Mouse (Mus musculus) neural tube, embryonic 14.5 days (tissue): ENCODE data around the gene Csrp1. TPM values are rescaled to one million over a fixed set of nuclear protein-coding genes. Genes with fewer than 3 reads are reported as not detected.

ENCODE experiments used
- ATAC-seq: fragments of 200-750 bp; cut with Nextera tagmentation; 2 replicates; pipeline ENCODE4 v1.8.0; 2017; ENCODE audit warnings: low read depth, mild to moderate bottlenecking, moderate TSS enrichment, moderate library complexity
- H3K27ac ChIP-seq: fragments of 300-500 bp; sonication (generic); 2 replicates; pipeline ENCODE4 v1.5.1; 2014; ENCODE audit warnings: low read depth, mild to moderate bottlenecking, control low read depth, low read length, moderate library complexity, mixed read lengths
- H3K27me3 ChIP-seq: fragments of 300-500 bp; sonication (generic); 2 replicates; pipeline ENCODE4 v1.6.1; 2014; ENCODE audit warnings: low read length; ENCODE audit not compliant: control insufficient read depth, insufficient read depth
- H3K36me3 ChIP-seq: fragments of 300-500 bp; sonication (generic); 2 replicates; pipeline ENCODE4 v1.6.1; 2014; ENCODE audit warnings: low read length, mixed read lengths; ENCODE audit not compliant: control insufficient read depth, insufficient read depth
- H3K4me1 ChIP-seq: fragments of 300-500 bp; sonication (generic); 2 replicates; pipeline ENCODE4 v1.6.1; 2014; ENCODE audit warnings: low read length; ENCODE audit not compliant: control insufficient read depth, insufficient read depth
- H3K4me2 ChIP-seq: fragments of 300-500 bp; sonication (generic); 2 replicates; pipeline ENCODE4 v1.6.1; 2014; ENCODE audit warnings: mild to moderate bottlenecking, low read depth, low read length, control low read depth
- H3K4me3 ChIP-seq: fragments of 300-500 bp; sonication (generic); 2 replicates; pipeline ENCODE4 v1.5.1; 2014; ENCODE audit warnings: low read depth, low read length, control low read depth, mixed read lengths
- H3K9ac ChIP-seq: fragments of 300-500 bp; sonication (generic); replicated peaks from 2 replicates; pipeline ENCODE4 v1.6.1; 2014; ENCODE audit warnings: low read depth, mild to moderate bottlenecking, control low read depth, low read length, mixed read lengths
- H3K9me3 ChIP-seq: fragments of 300-500 bp; sonication (generic); 2 replicates; pipeline ENCODE4 v1.6.1; 2016; ENCODE audit warnings: low read length; ENCODE audit not compliant: control insufficient read depth
- WGBS: fragments of 180-500 bp; shearing (Covaris S2); extraction: QIAGEN DNeasy Blood & Tissue Kit; methylation state at CpG from one replicate; pipeline ENCODE4 v1.1.7; 2014; 5-methylcytosine and 5-hydroxymethylcytosine counted together
- polyA plus RNA-seq: library from polyadenylated mRNA; unstranded; fragments of >200 nt; fragmentation: Nextera tagmentation; extraction: Ambion mirVana; gene quantifications from 2 replicates; pipeline ENCODE4 v1.2.1, GENCODE M21; 2014

Gene Csrp1
- polyA plus RNA-seq, 1 experiment from 2014 or later, result 11.7 TPM

- 63% methylated on average over 1 of the region's 1 CpGs for WGBS
- H3K4me1 ChIP-seq, result no peaks in the 10 kb centered on the region
- H3K9ac ChIP-seq, result no peak overlapping the region
- H3K4me3 ChIP-seq, result no peak overlapping the region
- no peaks in the 10 kb centered on the region for H3K9me3 ChIP-seq
- H3K27ac ChIP-seq, result no peak overlapping the region
- no peak overlapping the region for H3K4me2 ChIP-seq
- no peaks in the 10 kb centered on the region for H3K36me3 ChIP-seq
- no peak for ATAC-seq
- H3K27me3 ChIP-seq, result no peaks in the 10 kb centered on the region
Observed at GRCm38 (mm10) chr1:135723016-135723415, 3.2 kb downstream of the Csrp1 start.

GRCm38 (mm10) chr1:135724134-135724533 is 4.3 kb downstream of the Csrp1 start:
- H3K4me3 ChIP-seq, result no peak overlapping the region

GRCm38 (mm10) chr1:135725324-135725723 is 5.5 kb downstream of the Csrp1 start:
- H3K27ac ChIP-seq, result no peak overlapping the region
- H3K36me3 ChIP-seq, result no peaks in the 10 kb centered on the region
- WGBS, result 95% methylated on average over 6 of the region's 6 CpGs
- no peaks in the 10 kb centered on the region for H3K9me3 ChIP-seq
- no peak overlapping the region for H3K4me3 ChIP-seq
- H3K27me3 ChIP-seq, result no peaks in the 10 kb centered on the region
- H3K9ac ChIP-seq, result no peak overlapping the region
- no peak for ATAC-seq
- no peak overlapping the region for H3K4me2 ChIP-seq
- H3K4me1 ChIP-seq, result peaks cover 5% of the 10 kb centered on the region; the same call in 1 of the 2 replicates

More at GRCm38 (mm10) chr1:135724134-135724533, 4.3 kb downstream of the Csrp1 start:
- H3K9me3 ChIP-seq, result no peaks in the 10 kb centered on the region
- no peak overlapping the region for H3K4me2 ChIP-seq
- no peak overlapping the region for H3K9ac ChIP-seq
- ATAC-seq, result no peak
- H3K27me3 ChIP-seq, result no peaks in the 10 kb centered on the region
- 75% methylated on average over 4 of the region's 4 CpGs for WGBS
- no peaks in the 10 kb centered on the region for H3K36me3 ChIP-seq
- H3K27ac ChIP-seq, result no peak overlapping the region
- H3K4me1 ChIP-seq, result 0 out of 2 replicates have a peak, but pooled peaks cover under 1% of the 10 kb centered on the region

- H3K4me2 ChIP-seq, result no peak overlapping the region
- no peaks in the 10 kb centered on the region for H3K9me3 ChIP-seq
- H3K36me3 ChIP-seq, result no peaks in the 10 kb centered on the region
- H3K9ac ChIP-seq, result no peak overlapping the region
- 67% methylated on average over 7 of the region's 7 CpGs for WGBS
- H3K27ac ChIP-seq, result no peak overlapping the region
- peaks cover 10% of the 10 kb centered on the region; the same call in 1 of the 2 replicates for H3K4me1 ChIP-seq
- H3K4me3 ChIP-seq, result no peak overlapping the region
- H3K27me3 ChIP-seq, result no peaks in the 10 kb centered on the region
- no peak for ATAC-seq
Observed at GRCm38 (mm10) chr1:135725936-135726335, 6.1 kb downstream of the Csrp1 start.

GRCm38 (mm10) chr1:135728631-135729366 is 8.9 kb downstream of the Csrp1 start:
- no peaks in the 10 kb centered on the region for H3K36me3 ChIP-seq
- H3K9me3 ChIP-seq, result no peaks in the 10 kb centered on the region
- H3K9ac ChIP-seq, result peak overlapping the region; percentile 45
- peaks cover 18% of the 10 kb centered on the region for H3K4me1 ChIP-seq
- H3K4me3 ChIP-seq, result peak overlapping the region; percentile 41
- no peaks in the 10 kb centered on the region for H3K27me3 ChIP-seq
- no peak overlapping the region; the same call in 1 of the 2 replicates for H3K27ac ChIP-seq
- H3K4me2 ChIP-seq, result peak overlapping the region; percentile 87
- 2% methylated on average over 35 of the region's 35 CpGs for WGBS
- ATAC-seq, result peak; percentile 89

- Histone ChIP-seq H3K9ac (peak overlapping the region; percentile 45), H3K36me3 (no peaks in the 10 kb centered on the region), H3K4me2 (peak overlapping the region; percentile 87), H3K27ac (no peak overlapping the region; the same call in 1 of the 2 replicates), H3K4me1 (peaks cover 22% of the 10 kb centered on the region), H3K4me3 (peak overlapping the region; percentile 41), H3K9me3 (no peaks in the 10 kb centered on the region), H3K27me3 (no peaks in the 10 kb centered on the region)
- 0% methylated on average over 11 of the region's 11 CpGs for WGBS
- ATAC-seq, result peak; percentile 16; the same call in 1 of the 2 replicates
Observed at GRCm38 (mm10) chr1:135729367-135729713, 9.5 kb downstream of the Csrp1 start.

GRCm38 (mm10) chr1:135729821-135730220 is 10.0 kb downstream of the Csrp1 start:
- Histone ChIP-seq H3K4me2 (peak overlapping the region; percentile 87), H3K27ac (no peak overlapping the region), H3K9ac (0 out of 2 replicates have a peak overlapping the region, but pooled peaks have one; percentile 45), H3K36me3 (no peaks in the 10 kb centered on the region), H3K9me3 (no peaks in the 10 kb centered on the region), H3K4me3 (peak overlapping the region; percentile 41; the same call in 1 of the 2 replicates), H3K27me3 (no peaks in the 10 kb centered on the region), H3K4me1 (peaks cover 24% of the 10 kb centered on the region)
- WGBS, result 23% methylated on average over 4 of the region's 4 CpGs
- no peak for ATAC-seq

- Histone ChIP-seq H3K4me1 (peaks cover 24% of the 10 kb centered on the region), H3K4me2 (peak overlapping the region; percentile 87; the same call in 1 of the 2 replicates)
Observed at GRCm38 (mm10) chr1:135730296-135730695, 10.4 kb downstream of the Csrp1 start.

GRCm38 (mm10) chr1:135731393-135731792 is 11.5 kb downstream of the Csrp1 start:
- no peak for ATAC-seq
- no peak overlapping the region for H3K27ac ChIP-seq
- no peak overlapping the region for H3K4me3 ChIP-seq
- H3K9ac ChIP-seq, result no peak overlapping the region
- WGBS, result 70% methylated on average over 7 of the region's 7 CpGs
- no peaks in the 10 kb centered on the region for H3K9me3 ChIP-seq
- no peaks in the 10 kb centered on the region for H3K36me3 ChIP-seq
- H3K4me2 ChIP-seq, result no peak overlapping the region
- H3K27me3 ChIP-seq, result no peaks in the 10 kb centered on the region
- H3K4me1 ChIP-seq, result peaks cover 24% of the 10 kb centered on the region

More at GRCm38 (mm10) chr1:135730296-135730695, 10.4 kb downstream of the Csrp1 start:
- H3K27me3 ChIP-seq, result no peaks in the 10 kb centered on the region
- no peak for ATAC-seq
- no peak overlapping the region for H3K4me3 ChIP-seq
- WGBS, result 52% methylated on average over 3 of the region's 3 CpGs
- no peaks in the 10 kb centered on the region for H3K9me3 ChIP-seq
- no peaks in the 10 kb centered on the region for H3K36me3 ChIP-seq
- H3K27ac ChIP-seq, result no peak overlapping the region
- H3K9ac ChIP-seq, result no peak overlapping the region
